Comparison of ENCODE assay signal across 18 mouse cellular contexts in genomic region chr5:62764161-62764560, GRCm38 (mm10). TPM values are rescaled to one million over a fixed set of nuclear protein-coding genes. Genes with fewer than 3 reads are reported as not detected.
DNase-seq lines count a peak whose midpoint lies in the region; ATAC-seq and TF ChIP-seq lines count a peak whose summit lies in the region.
"Had no signal": no experiment of that assay in that cellular context is flagged by ENCODE, and none has a peak within 500 bp of the region (broad histone marks: within the 10 kb centered on the region; RNA-seq: fewer than 3 reads in every experiment).

No protein-coding gene starts in this region.

- peak overlapping the region; percentile 72; the same call in 1 of the 2 replicates for H3K4me2 ChIP-seq in intestine, postnatal 0 days (replicated peaks; ENCODE audit: low read depth)
- H3K4me2 ChIP-seq in intestine, embryonic 16.5 days (ENCODE audit: low read depth, low read length) = no peak overlapping the region
- peak overlapping the region; percentile 22 for H3K4me2 ChIP-seq in liver, embryonic 11.5 days
- H3K4me2 ChIP-seq: forebrain, embryonic 15.5 days; midbrain, embryonic 13.5 days; neural tube, embryonic 13.5 days had no signal

- no peak for ATAC-seq in CD4-positive, CD25-positive, alpha-beta regulatory T cell, adult 4 months
- ATAC-seq in intestine, postnatal 0 days = no peak
- ATAC-seq in intestine, embryonic 16.5 days = no peak
- no peak for ATAC-seq in liver, embryonic 11.5 days (replicated peaks; ENCODE audit: low FRiP score)
- ATAC-seq: forebrain, embryonic 15.5 days; midbrain, embryonic 13.5 days had no signal

- no peaks in the 10 kb centered on the region for H3K36me3 ChIP-seq in intestine, postnatal 0 days (ENCODE audit: control insufficient read depth, insufficient read depth)
- H3K36me3 ChIP-seq in intestine, embryonic 16.5 days (ENCODE audit: control insufficient read depth, insufficient read depth, low read length) = no peaks in the 10 kb centered on the region
- no peaks in the 10 kb centered on the region for H3K36me3 ChIP-seq in liver, embryonic 11.5 days (ENCODE audit: control insufficient read depth, insufficient read depth, low read length)
- H3K36me3 ChIP-seq in macrophage (ENCODE audit: inconsistent target) = no peaks in the 10 kb centered on the region
- H3K36me3 ChIP-seq: forebrain, embryonic 15.5 days; heart, embryonic 15.5 days; midbrain, embryonic 13.5 days; neural tube, embryonic 13.5 days had no signal

- H3K4me1 ChIP-seq in intestine, postnatal 0 days (replicated peaks; ENCODE audit: control insufficient read depth, insufficient read depth, low read length) = peaks cover 8% of the 10 kb centered on the region
- H3K4me1 ChIP-seq in intestine, embryonic 16.5 days (ENCODE audit: control insufficient read depth, insufficient read depth, low read length) = peaks cover 8% of the 10 kb centered on the region
- H3K4me1 ChIP-seq in liver, embryonic 11.5 days (replicated peaks; ENCODE audit: control insufficient read depth, insufficient read depth, low read length) = peaks cover 5% of the 10 kb centered on the region
- H3K4me1 ChIP-seq: forebrain, embryonic 15.5 days had no signal

- no peaks in the 10 kb centered on the region for H3K27me3 ChIP-seq in intestine, postnatal 0 days (replicated peaks; ENCODE audit: control insufficient read depth, insufficient read depth, low read length)
- H3K27me3 ChIP-seq in intestine, embryonic 16.5 days (replicated peaks; ENCODE audit: control insufficient read depth, insufficient read depth, low read length) = no peaks in the 10 kb centered on the region
- 0 out of 2 replicates have a peak, but pooled peaks cover 3% of the 10 kb centered on the region for H3K27me3 ChIP-seq in liver, embryonic 11.5 days (replicated peaks; ENCODE audit: control insufficient read depth, insufficient read depth, low read length)
- H3K27me3 ChIP-seq: forebrain, embryonic 15.5 days; heart, embryonic 15.5 days had no signal

- 47% methylated on average over 5 of the region's 5 CpGs for WGBS in intestine, postnatal 0 days
- WGBS in intestine, embryonic 16.5 days = 65% methylated on average over 5 of the region's 5 CpGs
- 81% methylated on average over 5 of the region's 5 CpGs for WGBS in liver, embryonic 11.5 days
- 24% methylated on average over 5 of the region's 5 CpGs for WGBS in macrophage (ENCODE audit: missing documents)

- no peak for TF ChIP-seq CTCF in intestine, postnatal 0 days (IDR thresholded peaks at IDR 0.05; ENCODE audit: low read depth)

- peak overlapping the region; percentile 9; the same call in 1 of the 2 replicates for H3K27ac ChIP-seq in intestine, postnatal 0 days (ENCODE audit: low read depth, low read length)
- no peak overlapping the region for H3K27ac ChIP-seq in intestine, embryonic 16.5 days (ENCODE audit: low read length)
- no peak overlapping the region for H3K27ac ChIP-seq in liver, embryonic 11.5 days (ENCODE audit: low read depth, low read length)
- H3K27ac ChIP-seq in macrophage = peak overlapping the region; percentile 87
- H3K27ac ChIP-seq: forebrain, embryonic 15.5 days; heart, embryonic 15.5 days; liver, embryonic 14.5 days; midbrain, embryonic 13.5 days; neural tube, embryonic 13.5 days had no signal

- H3K9me3 ChIP-seq in intestine, postnatal 0 days (ENCODE audit: control insufficient read depth) = no peaks in the 10 kb centered on the region
- H3K9me3 ChIP-seq in intestine, embryonic 16.5 days (ENCODE audit: control insufficient read depth, low read length) = no peaks in the 10 kb centered on the region
- H3K9me3 ChIP-seq in liver, embryonic 11.5 days (ENCODE audit: control insufficient read depth, low read length) = no peaks in the 10 kb centered on the region
- H3K9me3 ChIP-seq: forebrain, embryonic 15.5 days; heart, embryonic 15.5 days; midbrain, embryonic 13.5 days; neural tube, embryonic 13.5 days had no signal

- peaks cover 31% of the 10 kb centered on the region for H3K79me2 ChIP-seq in macrophage (ENCODE audit: inconsistent target)

- no peak overlapping the region for H3K9ac ChIP-seq in intestine, postnatal 0 days (ENCODE audit: low read depth, low read length)
- no peak overlapping the region for H3K9ac ChIP-seq in intestine, embryonic 16.5 days (ENCODE audit: low read depth, low read length)
- H3K9ac ChIP-seq in liver, embryonic 11.5 days (ENCODE audit: low read depth, low read length) = no peak overlapping the region
- H3K9ac ChIP-seq: forebrain, embryonic 15.5 days; heart, embryonic 15.5 days; liver, embryonic 14.5 days; midbrain, embryonic 13.5 days; neural tube, embryonic 13.5 days had no signal

- H3K4me3 ChIP-seq in intestine, postnatal 0 days (ENCODE audit: low read depth, low read length) = 0 out of 2 replicates have a peak overlapping the region, but pooled peaks have one; percentile 71
- no peak overlapping the region for H3K4me3 ChIP-seq in intestine, embryonic 16.5 days (ENCODE audit: low read length)
- H3K4me3 ChIP-seq in liver, embryonic 11.5 days (ENCODE audit: low read depth, low read length) = no peak overlapping the region
- peak overlapping the region; percentile 84; the same call in 1 of the 2 replicates for H3K4me3 ChIP-seq in macrophage (ENCODE audit: inconsistent target)
- H3K4me3 ChIP-seq: forebrain, embryonic 15.5 days; heart, embryonic 15.5 days; midbrain, embryonic 13.5 days; neural tube, embryonic 13.5 days had no signal

- peak; percentile 19 for DNase-seq in CD4-positive, CD25-positive, alpha-beta regulatory T cell, adult 2 months (ENCODE audit: low read depth, low spot score)
- no peak for DNase-seq in liver, embryonic 11.5 days (ENCODE audit: low spot score)
- DNase-seq in liver = no peak
- DNase-seq in frontal cortex, postnatal 10 days (ENCODE audit: low spot score in 2 of 2) = no peak
- DNase-seq: adrenal gland, postnatal 10 days; cerebellum, postnatal 36 days; gastrocnemius, postnatal 14 days; retina, postnatal 1 day had no signal

RNA-seq across cellular contexts. Expression of gene Arap2, which starts 1.8 kb away (rescaled TPM):
- polyA plus RNA-seq in CD4-positive, CD25-positive, alpha-beta regulatory T cell, adult 4 months (2017; shearing (Covaris generic)) = 10 to 100 TPM; 28.6 to 32.8 TPM
- polyA plus RNA-seq in intestine, postnatal 0 days (2015; fragmentation: Nextera tagmentation; extraction: Ambion mirVana) = 11.9 and 17.0 TPM in 2 replicates
- polyA plus RNA-seq in intestine, embryonic 16.5 days (2015; fragmentation: Nextera tagmentation; extraction: Ambion mirVana) = 3.4 and 5.3 TPM in 2 replicates
- 2.4 and 2.7 TPM in 2 replicates for polyA plus RNA-seq in liver, embryonic 11.5 days (2014; fragmentation: Nextera tagmentation; extraction: Ambion mirVana)
- total RNA-seq in macrophage (2018; cell fraction: chromatin; rRNA removed) = 100 to 1,000 TPM in 4 of 26 experiments, 10 to 100 TPM in 21, 1 to 10 TPM in 1; 9.7 to 132 (median 42.9) TPM
- total RNA-seq in macrophage (2018; cell fraction: cytosol; rRNA removed) = 10 to 100 TPM in 15 of 26 experiments, 1 to 10 TPM in 11; 5.7 to 22.4 (median 13.7) TPM
- total RNA-seq in macrophage (2018; cell fraction: nucleus; rRNA removed) = 10 to 100 TPM; 15.2 to 82.3 (median 29.1) TPM
- 9.6 to 18.3 TPM (median 14.8 TPM) in 3 replicates for polyA plus RNA-seq in macrophage (2018)

RNA-seq across cellular contexts. Expression of gene Dthd1, which starts 49.5 kb away (rescaled TPM):
- polyA plus RNA-seq in CD4-positive, CD25-positive, alpha-beta regulatory T cell, adult 4 months (2017; shearing (Covaris generic)) = not detected
- polyA plus RNA-seq in intestine, postnatal 0 days (2015; fragmentation: Nextera tagmentation; extraction: Ambion mirVana) = not detected in 2 replicates
- not detected in 2 replicates for polyA plus RNA-seq in intestine, embryonic 16.5 days (2015; fragmentation: Nextera tagmentation; extraction: Ambion mirVana)
- not detected in 2 replicates for polyA plus RNA-seq in liver, embryonic 11.5 days (2014; fragmentation: Nextera tagmentation; extraction: Ambion mirVana)
- total RNA-seq in macrophage (2018; cell fraction: chromatin; rRNA removed) = not detected
- total RNA-seq in macrophage (2018; cell fraction: cytosol; rRNA removed) = not detected
- total RNA-seq in macrophage (2018; cell fraction: nucleus; rRNA removed) = not detected
- polyA plus RNA-seq in macrophage (2018) = not detected in 3 replicates
- total RNA-seq: adrenal gland, postnatal 10 days; gastrocnemius, postnatal 14 days had no signal
- polyA plus RNA-seq: forebrain, embryonic 15.5 days; heart, embryonic 15.5 days; large intestine, adult 2 months; liver, embryonic 14.5 days; midbrain, embryonic 13.5 days; neural tube, embryonic 13.5 days had no signal

Comparison
In these comparisons a context has a peak if more than half of its experiments do, and no peak if none do; other contexts are left out.
1. H3K27ac ChIP-seq: peak in intestine, postnatal 0 days (single experiment) and macrophage (single experiment); none in intestine, embryonic 16.5 days (single experiment) and liver, embryonic 11.5 days (single experiment).
2. H3K4me3 ChIP-seq: peak in intestine, postnatal 0 days (single experiment) and macrophage (single experiment); none in intestine, embryonic 16.5 days (single experiment) and liver, embryonic 11.5 days (single experiment).